In the genomic region with DNA sequence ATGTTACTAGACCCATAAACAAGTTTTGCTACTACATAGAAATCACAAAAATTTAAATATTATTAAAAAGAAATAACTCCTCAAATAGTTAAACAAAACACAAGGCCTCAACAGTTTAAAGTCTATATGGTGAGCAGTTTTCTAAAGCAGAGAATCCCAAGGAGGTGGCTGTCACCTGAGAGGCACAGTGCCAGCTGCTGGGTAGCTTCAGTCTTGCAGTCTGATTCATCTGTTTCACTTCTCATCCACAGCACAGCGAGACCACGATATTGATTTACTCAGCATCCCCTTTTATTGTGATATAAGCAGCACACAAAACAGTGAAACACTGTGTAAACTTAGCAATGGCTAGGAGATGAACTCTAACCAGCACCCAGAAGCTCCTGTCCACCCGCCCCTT, we compare ENCODE assay signal across 13 mouse cellular contexts.
"Had no signal": no experiment of that assay in that cellular context is flagged by ENCODE, and none has a peak within 500 bp of the region (broad histone marks: within the 10 kb centered on the region; RNA-seq: fewer than 3 reads in every experiment).

No protein-coding gene starts in this region.

- H3K27ac ChIP-seq: limb, embryonic 15.5 days; liver, embryonic 12.5 days; neural tube, embryonic 15.5 days had no signal

- H3K9ac ChIP-seq: limb, embryonic 15.5 days; liver, embryonic 12.5 days; lung, embryonic 14.5 days; neural tube, embryonic 15.5 days had no signal

- H3K27me3 ChIP-seq: limb, embryonic 15.5 days; liver, embryonic 12.5 days; neural tube, embryonic 15.5 days had no signal

- H3K9me3 ChIP-seq: limb, embryonic 15.5 days; neural tube, embryonic 15.5 days had no signal

- ATAC-seq: liver, embryonic 12.5 days had no signal

- H3K36me3 ChIP-seq: limb, embryonic 15.5 days; liver, embryonic 12.5 days; neural tube, embryonic 15.5 days had no signal

- DNase-seq: kidney, adult 9 months; kidney, postnatal 10 days; layer of hippocampus, adult 9-11 months; layer of hippocampus, postnatal 36 days; lung, embryonic 14.5 days; lung, postnatal 10 days; lung, postnatal 4 days; thymus, postnatal 36 days had no signal

- H3K4me3 ChIP-seq: limb, embryonic 15.5 days; liver, embryonic 12.5 days; myocyte; neural tube, embryonic 15.5 days had no signal

- H3K4me2 ChIP-seq: limb, embryonic 15.5 days; liver, embryonic 12.5 days; lung, embryonic 14.5 days; midbrain, embryonic 11.5 days; neural tube, embryonic 15.5 days had no signal

- H3K4me1 ChIP-seq: limb, embryonic 15.5 days; liver, embryonic 12.5 days had no signal
